Mouse (Mus musculus) cerebellum, adult (tissue): ENCODE results near the gene Cep290.
A peak's percentile ranks its signal among the peaks of the same experiment; 100 is the strongest.
"Not testable (repeated sequence)": the region's sequence is repeated elsewhere in the genome, so short reads cannot be mapped to it uniquely, and the experiment has no call there.

Source experiments
- ATAC-seq: cut with Nextera tagmentation; 2 replicates; pipeline ENCODE4 v1.9.2; 2017; ENCODE audit warnings: mild to moderate bottlenecking, moderate library complexity, mixed read lengths; ENCODE audit not compliant: insufficient number of reproducible peaks, low FRiP score, low TSS enrichment

Cep290 gene

GRCm38 (mm10) chr10:100487097-100487978 is at the start of gene Cep290, which contains the start of gene Tmtc3:
Gene Cep290, plus strand, starts transcription at chr10:100487558.
Gene Tmtc3, minus strand, starts transcription at chr10:100487350.
- ATAC-seq = peak; percentile 98

GRCm38 (mm10) chr10:100449394-100449793 is 38.0 kb upstream of the Cep290 start:
- ATAC-seq = no peak

- ATAC-seq = no peak
These were observed 26.8 kb upstream of the Cep290 start for GRCm38 (mm10) chr10:100460515-100460914.

- no peak for ATAC-seq
These were observed 12.3 kb upstream of the Cep290 start for GRCm38 (mm10) chr10:100475040-100475439.

GRCm38 (mm10) chr10:100479538-100479937 is 7.8 kb upstream of the Cep290 start:
- ATAC-seq = no peak

GRCm38 (mm10) chr10:100486701-100487096 is 659 bp upstream of the Cep290 start:
- peak; percentile 34 for ATAC-seq

GRCm38 (mm10) chr10:100491916-100492315 is 4.6 kb downstream of the Cep290 start:
- no peak for ATAC-seq

- ATAC-seq = no peak
These were observed 11.0 kb downstream of the Cep290 start for GRCm38 (mm10) chr10:100498309-100498708.

GRCm38 (mm10) chr10:100508170-100508569 is 20.8 kb downstream of the Cep290 start:
- no peak for ATAC-seq

GRCm38 (mm10) chr10:100521617-100522016 is 34.3 kb downstream of the Cep290 start:
- ATAC-seq = no peak

- no peak for ATAC-seq
These were observed 35.0 kb downstream of the Cep290 start for GRCm38 (mm10) chr10:100522330-100522729.

- ATAC-seq = no peak
These were observed 37.4 kb downstream of the Cep290 start for GRCm38 (mm10) chr10:100524499-100525390.

GRCm38 (mm10) chr10:100556566-100557175 is 69.3 kb downstream of the Cep290 start:
- ATAC-seq = no peak

- ATAC-seq = not testable (repeated sequence)
These were observed 73.0 kb downstream of the Cep290 start for GRCm38 (mm10) chr10:100560194-100560883.

GRCm38 (mm10) chr10:100564112-100564511 is 76.8 kb downstream of the Cep290 start:
- no peak for ATAC-seq

GRCm38 (mm10) chr10:100571707-100572106 is 84.3 kb downstream of the Cep290 start:
- no peak for ATAC-seq

GRCm38 (mm10) chr10:100574505-100575149 is 87.3 kb downstream of the Cep290 start:
- no peak for ATAC-seq

- no peak for ATAC-seq
These were observed 87.9 kb downstream of the Cep290 start for GRCm38 (mm10) chr10:100575294-100575693.

- no peak for ATAC-seq
These were observed 96.8 kb downstream of the Cep290 start for GRCm38 (mm10) chr10:100584178-100584577.
